Comparison of ENCODE assay signal across 24 mouse cellular contexts in genomic region chr4:137946419-137946818, GRCm38 (mm10).
"Had no signal": no experiment of that assay in that cellular context is flagged by ENCODE, and none has a peak within 500 bp of the region (broad histone marks: within the 10 kb centered on the region; RNA-seq: fewer than 3 reads in every experiment).

No protein-coding gene starts in this region.

- H3K4me2 ChIP-seq: heart, embryonic 11.5 days; hindbrain, embryonic 13.5 days; hindbrain, embryonic 15.5 days; limb, embryonic 12.5 days; liver, embryonic 11.5 days; liver, embryonic 13.5 days; liver, embryonic 15.5 days had no signal

- H3K4me3 ChIP-seq: gastrocnemius, adult 2 months; heart, adult 2 months; hindbrain, embryonic 13.5 days; hindbrain, embryonic 15.5 days; layer of hippocampus, adult 2 months; left cerebral cortex, adult 2 months; limb, embryonic 10.5 days; limb, embryonic 12.5 days; liver, embryonic 13.5 days; liver, embryonic 15.5 days had no signal

- ATAC-seq: hindbrain, postnatal 0 days had no signal

- H3K9ac ChIP-seq: hindbrain, embryonic 13.5 days; hindbrain, embryonic 15.5 days; limb, embryonic 12.5 days; liver, embryonic 13.5 days; liver, embryonic 15.5 days had no signal

- H3K27me3 ChIP-seq: hindbrain, embryonic 13.5 days; hindbrain, embryonic 15.5 days; limb, embryonic 12.5 days; liver, embryonic 13.5 days; liver, embryonic 15.5 days had no signal

- DNase-seq: gastrocnemius, adult 2 months; gastrocnemius, postnatal 10 days; gastrocnemius, postnatal 25 days; heart, adult 11 months; heart, adult 2 months; heart, postnatal 14 days; heart, postnatal 36 days; kidney, adult 11 months; kidney, adult 2 months; kidney, postnatal 10 days; kidney, postnatal 25 days; kidney, postnatal 4 days; liver; liver, embryonic 13.5 days had no signal

- H3K4me1 ChIP-seq: limb, embryonic 12.5 days had no signal

- H3K9me3 ChIP-seq: hindbrain, embryonic 15.5 days; limb, embryonic 12.5 days; liver, embryonic 13.5 days; liver, embryonic 15.5 days had no signal

- H3K27ac ChIP-seq: gastrocnemius, adult 2 months; heart, adult 2 months; hindbrain, embryonic 13.5 days; hindbrain, embryonic 15.5 days; hindbrain, postnatal 0 days; layer of hippocampus, adult 2 months; left cerebral cortex, adult 2 months; limb, embryonic 10.5 days; limb, embryonic 12.5 days; liver, embryonic 13.5 days; liver, embryonic 15.5 days had no signal
